Mouse (Mus musculus) left cerebral cortex, adult 8-10 months (tissue): Measurements from ENCODE around the gene Gm1553. TPM values are rescaled to one million over a fixed set of nuclear protein-coding genes. Genes with fewer than 3 reads are reported as not detected.

Experiments used
- DNase-seq, 2 experiments: peaks; one replicate each; pipeline ENCODE4 v3.0.0; 2022; ENCODE audit warnings: low spot score in 2 of 2
- total RNA-seq, 4 experiments: library from RNA; stranded (reverse); gene quantifications; 2 replicates each; pipeline ENCODE4 v1.2.4; 2022

The Gm1553 gene
- not detected for total RNA-seq

GRCm38 (mm10) chr10:82492518-82492917 is at the start of gene Gm1553:
Gene Gm1553, minus strand, starts transcription at chr10:82492618.
- DNase-seq, result no peak

Other genes starting within 250 kb of the Gm1553 start
- gene 4932415D10Rik, start 176.0 kb downstream of the Gm1553 start, total RNA-seq, result under 1 TPM in 2 of 4 experiments, not detected in 2; 0.04 to 0.09 TPM
- gene Gm4924, start 138.4 kb downstream of the Gm1553 start, total RNA-seq, result 10 to 100 TPM in 2 of 4 experiments, 1 to 10 TPM in 2; 8.8 to 13.4 (median 10.1) TPM
- 10 to 100 TPM; 18.0 to 22.9 (median 20.7) TPM for gene 1190007I07Rik, start 130.6 kb upstream of the Gm1553 start, total RNA-seq
- 10 to 100 TPM; 36.7 to 43.9 (median 38.7) TPM for gene Tdg, start 137.2 kb upstream of the Gm1553 start, total RNA-seq
- 10 to 100 TPM; 12.5 to 21.1 (median 14.4) TPM for gene Glt8d2, start 198.0 kb upstream of the Gm1553 start, total RNA-seq
- 10 to 100 TPM; 39.2 to 48.2 (median 41.7) TPM for gene Hcfc2, start 203.5 kb upstream of the Gm1553 start, total RNA-seq